Mouse (Mus musculus) frontal cortex, adult 2 months (tissue): ENCODE results near the gene Crim1. TPM values are rescaled to one million over a fixed set of nuclear protein-coding genes. Genes with fewer than 3 reads are reported as not detected.
"Not testable (repeated sequence)": the region's sequence is repeated elsewhere in the genome, so short reads cannot be mapped to it uniquely, and the experiment has no call there.

Experiments
- DNase-seq, 2 experiments: peaks; one replicate each; pipeline ENCODE4 v3.0.0; 2022; ENCODE audit warnings: low spot score in 1 of 2; ENCODE audit errors: extremely low spot score in 1 of 2
- polyA plus RNA-seq: library from polyadenylated mRNA; depleted of rRNA; stranded (reverse); fragments of >200 nt; gene quantifications from 2 replicates; pipeline ENCODE4 v1.2.3, GENCODE M21; 2012

The Crim1 gene
- polyA plus RNA-seq, 1 experiment, result 33.3 TPM

- DNase-seq, result no peak
These were observed 48.1 kb downstream of the Crim1 start for GRCm38 (mm10) chr17:78248197-78248596.

GRCm38 (mm10) chr17:78248943-78249342 lies 48.9 kb downstream of the Crim1 start:
- DNase-seq, result no peak

GRCm38 (mm10) chr17:78250149-78250938 lies 50.3 kb downstream of the Crim1 start:
- no peak for DNase-seq

- not testable (repeated sequence) for DNase-seq
These were observed 53.5 kb downstream of the Crim1 start for GRCm38 (mm10) chr17:78253587-78253986.

- no peak for DNase-seq
These were observed 54.2 kb downstream of the Crim1 start for GRCm38 (mm10) chr17:78254256-78254655.

- DNase-seq, result no peak
These were observed 55.7 kb downstream of the Crim1 start for GRCm38 (mm10) chr17:78255711-78256110.

GRCm38 (mm10) chr17:78256534-78256933 lies 56.5 kb downstream of the Crim1 start:
- no peak for DNase-seq

GRCm38 (mm10) chr17:78261684-78262083 lies 61.6 kb downstream of the Crim1 start:
- DNase-seq, result no peak

GRCm38 (mm10) chr17:78264116-78264515 lies 64.1 kb downstream of the Crim1 start:
- DNase-seq, result no peak

GRCm38 (mm10) chr17:78265135-78265534 lies 65.1 kb downstream of the Crim1 start:
- DNase-seq, result no peak

- DNase-seq, result no peak
These were observed 66.2 kb downstream of the Crim1 start for GRCm38 (mm10) chr17:78266271-78266670.

- no peak for DNase-seq
These were observed 68.5 kb downstream of the Crim1 start for GRCm38 (mm10) chr17:78268591-78268990.

- DNase-seq, result no peak
These were observed 69.3 kb downstream of the Crim1 start for GRCm38 (mm10) chr17:78269311-78269710.

GRCm38 (mm10) chr17:78270019-78270418 lies 70.0 kb downstream of the Crim1 start:
- DNase-seq, result peak in 1 of 2 experiments; percentile 14

GRCm38 (mm10) chr17:78271731-78272130 lies 71.7 kb downstream of the Crim1 start:
- DNase-seq, result no peak

- DNase-seq, result no peak
These were observed 72.1 kb downstream of the Crim1 start for GRCm38 (mm10) chr17:78272142-78272541.

GRCm38 (mm10) chr17:78272713-78273483 lies 72.8 kb downstream of the Crim1 start:
- no peak for DNase-seq

GRCm38 (mm10) chr17:78273875-78274274 lies 73.8 kb downstream of the Crim1 start:
- no peak for DNase-seq

- no peak for DNase-seq
These were observed 74.8 kb downstream of the Crim1 start for GRCm38 (mm10) chr17:78274609-78275506.

- no peak for DNase-seq
These were observed 75.4 kb downstream of the Crim1 start for GRCm38 (mm10) chr17:78275507-78275813.

- DNase-seq, result no peak
These were observed 79.1 kb downstream of the Crim1 start for GRCm38 (mm10) chr17:78279191-78279590.
